Mouse (Mus musculus): ENCODE measurements around the gene Crk. TPM values are rescaled to one million over a fixed set of nuclear protein-coding genes. Genes with fewer than 3 reads are reported as not detected.
A peak's percentile ranks its signal among the peaks of the same experiment; 100 is the strongest.

The Crk gene
- polyA plus RNA-seq, 1 experiment = 80.6 TPM

DNA sequence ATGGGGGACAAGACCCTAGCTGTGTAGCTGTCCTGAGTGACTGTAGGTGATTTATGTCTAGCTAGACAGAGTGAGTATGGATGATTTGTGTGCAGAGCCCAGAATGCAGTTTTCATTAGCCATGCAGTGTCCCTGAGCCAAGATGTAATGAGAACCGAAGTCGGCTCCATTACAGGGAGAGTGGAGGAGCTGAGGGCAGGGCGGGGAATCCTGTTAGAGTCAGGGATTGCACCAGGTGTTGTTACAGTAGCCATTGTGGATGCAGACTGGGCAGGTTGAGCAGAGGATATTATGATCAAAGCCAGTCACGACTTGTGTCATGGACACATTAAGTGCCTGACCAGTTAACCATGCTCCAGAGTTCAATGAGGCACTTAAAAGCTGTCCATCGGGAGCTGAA, 35.7 kb upstream of the Crk start:
- Histone ChIP-seq H3K4me3 (replicated peaks; ENCODE audit: insufficient read depth, low read depth, low read length) (no peak overlapping the region), H3K27me3 (ENCODE audit: control insufficient read depth, insufficient read depth, low read length) (no peaks in the 10 kb centered on the region), H3K4me1 (ENCODE audit: control insufficient read depth, insufficient read depth, low read length) (peaks cover 16% of the 10 kb centered on the region), H3K27ac (ENCODE audit: insufficient read depth, low read length) (no peak overlapping the region)
- DNase-seq = no peak
- TF ChIP-seq CTCF (IDR thresholded peaks at IDR 0.05; ENCODE audit: borderline replicate concordance, insufficient read depth, low read depth, low read length) = no peak
- TF ChIP-seq POLR2A (IDR thresholded peaks at IDR 0.05; ENCODE audit: borderline replicate concordance, insufficient read depth, low read length) = no peak
- WGBS = 84% methylated on average over 5 of the region's 5 CpGs

DNA sequence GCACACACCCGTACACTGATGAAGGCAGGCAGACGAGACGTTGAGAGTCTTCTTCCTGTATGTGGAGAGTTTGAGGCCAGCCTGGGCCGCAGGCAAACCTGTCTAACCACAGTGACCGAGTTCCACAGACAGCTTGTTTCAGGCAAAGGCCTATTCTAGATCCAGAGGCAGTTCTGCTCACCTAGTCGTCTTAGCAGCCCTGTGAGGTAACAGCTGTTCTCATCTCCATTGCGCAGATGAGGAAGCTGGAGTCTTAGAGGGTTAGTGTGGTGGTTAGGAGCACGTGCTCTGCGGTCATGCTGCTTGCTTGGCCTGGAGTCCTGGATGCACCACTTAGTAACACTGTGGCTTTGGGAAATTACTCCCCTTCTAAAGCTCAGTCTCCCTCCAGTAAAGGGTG, 34.4 kb upstream of the Crk start:
- DNase-seq = no peak
- TF ChIP-seq POLR2A (IDR thresholded peaks at IDR 0.05; ENCODE audit: borderline replicate concordance, insufficient read depth, low read length) = no peak
- TF ChIP-seq CTCF (IDR thresholded peaks at IDR 0.05; ENCODE audit: borderline replicate concordance, insufficient read depth, low read depth, low read length) = no peak
- Histone ChIP-seq H3K4me1 (ENCODE audit: control insufficient read depth, insufficient read depth, low read length) (peaks cover 18% of the 10 kb centered on the region), H3K27me3 (ENCODE audit: control insufficient read depth, insufficient read depth, low read length) (no peaks in the 10 kb centered on the region), H3K27ac (ENCODE audit: insufficient read depth, low read length) (no peak overlapping the region), H3K4me3 (replicated peaks; ENCODE audit: insufficient read depth, low read depth, low read length) (no peak overlapping the region)
- 86% methylated on average over 9 of the region's 9 CpGs for WGBS

DNA sequence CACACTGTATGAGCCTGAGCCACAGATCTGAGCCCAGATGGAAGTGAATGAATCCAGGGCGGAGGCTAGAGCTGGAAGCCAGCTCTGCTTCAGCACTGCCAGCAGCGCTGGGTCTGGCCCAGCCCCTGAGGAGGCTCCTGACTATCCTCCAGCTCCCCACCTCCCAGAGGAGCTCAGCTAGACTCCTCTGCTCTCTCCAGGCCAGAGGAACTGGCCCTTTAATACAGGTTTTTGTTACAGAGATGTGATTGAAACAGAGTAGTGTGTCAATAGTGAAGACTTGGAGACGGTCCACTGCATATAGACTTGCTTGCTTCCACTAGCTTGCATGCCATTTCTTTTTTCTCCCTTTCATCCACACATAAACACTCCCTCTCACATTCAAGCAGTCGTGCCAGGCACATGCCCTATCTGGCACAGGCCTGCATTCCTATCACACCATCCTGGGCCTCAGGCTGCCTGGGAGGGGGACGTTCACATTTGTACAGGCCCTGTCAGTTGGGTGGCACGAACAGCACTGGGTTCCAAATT, 31.3 kb upstream of the Crk start:
- TF ChIP-seq POLR2A (IDR thresholded peaks at IDR 0.05; ENCODE audit: borderline replicate concordance, insufficient read depth, low read length) (no peak), CTCF (IDR thresholded peaks at IDR 0.05; ENCODE audit: borderline replicate concordance, insufficient read depth, low read depth, low read length) (no peak)
- Histone ChIP-seq H3K27me3 (ENCODE audit: control insufficient read depth, insufficient read depth, low read length) (no peaks in the 10 kb centered on the region), H3K27ac (ENCODE audit: insufficient read depth, low read length) (peak overlapping the region; percentile 35), H3K4me3 (replicated peaks; ENCODE audit: insufficient read depth, low read depth, low read length) (no peak overlapping the region), H3K4me1 (ENCODE audit: control insufficient read depth, insufficient read depth, low read length) (peaks cover 25% of the 10 kb centered on the region)
- WGBS = 8% methylated on average over 6 of the region's 6 CpGs
- peak; percentile 54 to 71 for DNase-seq

- Histone ChIP-seq H3K27me3 (ENCODE audit: control insufficient read depth, insufficient read depth, low read length) (no peaks in the 10 kb centered on the region), H3K4me1 (ENCODE audit: control insufficient read depth, insufficient read depth, low read length) (peaks cover 30% of the 10 kb centered on the region)
Measured at GRCm38 (mm10) chr11:75649155-75649561, 29.9 kb upstream of the Crk start.

DNA sequence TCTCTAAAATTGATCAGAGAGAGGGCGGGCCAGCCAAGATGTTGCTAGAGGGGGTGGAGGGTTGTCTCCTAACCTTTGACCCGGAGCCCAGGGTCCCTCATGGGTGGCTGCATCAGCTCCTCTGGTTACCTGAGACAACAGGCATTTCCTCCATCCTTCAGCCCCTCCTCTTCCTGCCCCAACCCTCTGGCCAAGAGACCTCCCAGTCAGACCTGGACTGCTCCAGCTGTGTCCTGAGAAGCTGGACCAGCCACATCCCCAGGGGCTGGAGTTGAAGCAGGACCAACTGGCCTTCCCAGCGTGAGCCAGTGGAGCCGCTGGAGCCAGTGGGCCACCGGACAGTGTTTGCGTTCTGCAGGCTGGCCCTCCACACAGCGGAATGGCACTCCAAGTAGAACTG, 28.7 kb upstream of the Crk start, which contains the start of gene Myo1c:
Myo1c (plus strand) TSS at position 194 of the 400 bp plus-strand sequence.
- no peak for TF ChIP-seq CTCF (IDR thresholded peaks at IDR 0.05; ENCODE audit: borderline replicate concordance, insufficient read depth, low read depth, low read length)
- no peak for TF ChIP-seq POLR2A (IDR thresholded peaks at IDR 0.05; ENCODE audit: borderline replicate concordance, insufficient read depth, low read length)
- WGBS = 69% methylated on average over 7 of the region's 7 CpGs
- Histone ChIP-seq H3K27ac (ENCODE audit: insufficient read depth, low read length) (peak within 1 kb of the TSS; percentile 62), H3K27me3 (ENCODE audit: control insufficient read depth, insufficient read depth, low read length) (no peaks in the 10 kb centered on the region), H3K4me1 (ENCODE audit: control insufficient read depth, insufficient read depth, low read length) (peaks cover 35% of the 10 kb centered on the region), H3K4me3 (replicated peaks; ENCODE audit: insufficient read depth, low read depth, low read length) (peak within 1 kb of the TSS; percentile 99)
- DNase-seq = no peak

More at GRCm38 (mm10) chr11:75649155-75649561, 29.9 kb upstream of the Crk start:
- H3K27ac ChIP-seq (ENCODE audit: insufficient read depth, low read length) = no peak overlapping the region
- no peak overlapping the region for H3K4me3 ChIP-seq (replicated peaks; ENCODE audit: insufficient read depth, low read depth, low read length)
- no peak for DNase-seq
- 87% methylated on average over 4 of the region's 4 CpGs for WGBS
- no peak for TF ChIP-seq POLR2A (IDR thresholded peaks at IDR 0.05; ENCODE audit: borderline replicate concordance, insufficient read depth, low read length)
- no peak for TF ChIP-seq CTCF (IDR thresholded peaks at IDR 0.05; ENCODE audit: borderline replicate concordance, insufficient read depth, low read depth, low read length)

DNA sequence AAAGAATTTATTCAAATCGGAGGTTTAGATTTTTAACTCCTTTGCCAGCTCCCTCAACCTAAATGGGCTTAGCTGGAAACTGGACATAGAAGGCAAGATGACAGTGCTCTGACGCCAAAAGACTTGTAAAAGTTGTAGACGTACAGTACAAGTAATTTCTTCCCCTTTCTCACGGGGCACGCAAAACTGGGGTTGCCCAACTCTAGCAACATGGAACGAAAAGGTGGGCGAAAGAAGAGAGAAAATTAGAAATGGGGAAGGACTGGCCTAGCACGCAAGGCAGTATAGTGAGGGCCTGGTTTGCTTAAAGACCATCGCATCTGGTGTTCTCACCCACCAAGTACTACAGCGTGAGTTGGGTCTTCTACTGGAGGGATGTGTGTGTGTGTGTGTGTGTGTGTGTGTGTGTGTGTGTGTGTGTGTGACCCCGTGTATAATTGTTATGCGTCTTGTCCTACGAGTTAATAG, 28.1 kb upstream of the Crk start:
- no peak for DNase-seq
- H3K4me1 ChIP-seq (ENCODE audit: control insufficient read depth, insufficient read depth, low read length) = peaks cover 35% of the 10 kb centered on the region
- peak overlapping the region; percentile 62 for H3K27ac ChIP-seq (ENCODE audit: insufficient read depth, low read length)

GRCm38 (mm10) chr11:75651426-75652221, 27.4 kb upstream of the Crk start:
- peak overlapping the region; percentile 98 for H3K27ac ChIP-seq (ENCODE audit: insufficient read depth, low read length)
- under 1% methylated on average over 54 of the region's 54 CpGs for WGBS

More for the DNA sequence above, 28.1 kb upstream of the Crk start:
- Histone ChIP-seq H3K4me3 (replicated peaks; ENCODE audit: insufficient read depth, low read depth, low read length) (peak overlapping the region; percentile 99), H3K27me3 (ENCODE audit: control insufficient read depth, insufficient read depth, low read length) (no peaks in the 10 kb centered on the region)
- TF ChIP-seq CTCF (IDR thresholded peaks at IDR 0.05; ENCODE audit: borderline replicate concordance, insufficient read depth, low read depth, low read length) (no peak), POLR2A (IDR thresholded peaks at IDR 0.05; ENCODE audit: borderline replicate concordance, insufficient read depth, low read length) (no peak)
- 54% methylated on average over 13 of the region's 13 CpGs for WGBS

More at GRCm38 (mm10) chr11:75651426-75652221, 27.4 kb upstream of the Crk start:
- TF ChIP-seq CTCF (IDR thresholded peaks at IDR 0.05; ENCODE audit: borderline replicate concordance, insufficient read depth, low read depth, low read length) (no peak), POLR2A (IDR thresholded peaks at IDR 0.05; ENCODE audit: borderline replicate concordance, insufficient read depth, low read length) (peak; percentile 65; the same call in 1 of the 2 replicates)
- peak; percentile 83 to 84 for DNase-seq
- H3K4me3 ChIP-seq (replicated peaks; ENCODE audit: insufficient read depth, low read depth, low read length) = peak overlapping the region; percentile 99
- no peaks in the 10 kb centered on the region for H3K27me3 ChIP-seq (ENCODE audit: control insufficient read depth, insufficient read depth, low read length)
- peaks cover 34% of the 10 kb centered on the region for H3K4me1 ChIP-seq (ENCODE audit: control insufficient read depth, insufficient read depth, low read length)

All from cerebellum, adult 2 months (tissue).